Mouse (Mus musculus) urinary bladder, postnatal 10 days (tissue): Measurements from ENCODE around the gene Rnf32.

Experiments
- DNase-seq: peaks from one replicate; pipeline ENCODE4 v3.0.0; 2022; ENCODE audit warnings: low spot score

Gene Rnf32

DNA sequence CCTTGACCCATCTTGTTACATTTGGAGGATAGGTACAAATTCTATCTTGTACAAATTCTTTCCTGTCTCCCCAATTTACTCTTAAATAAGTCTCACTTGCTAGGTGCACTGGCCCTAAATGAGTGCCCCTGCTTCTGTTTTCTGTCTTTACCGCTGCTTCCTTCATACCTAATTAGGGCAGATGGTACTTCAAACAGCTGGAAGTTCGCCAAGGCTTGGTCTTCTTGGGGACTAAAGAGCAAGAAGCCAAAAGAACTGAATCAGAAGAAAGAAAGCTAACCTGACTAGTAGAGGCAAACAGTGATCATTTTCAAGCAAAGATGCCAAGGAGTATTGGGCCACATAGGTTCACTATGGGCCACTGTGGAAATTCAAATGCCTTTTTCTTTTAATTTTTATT lies 77.6 kb downstream of the Rnf32 start:
- DNase-seq, result no peak

DNA sequence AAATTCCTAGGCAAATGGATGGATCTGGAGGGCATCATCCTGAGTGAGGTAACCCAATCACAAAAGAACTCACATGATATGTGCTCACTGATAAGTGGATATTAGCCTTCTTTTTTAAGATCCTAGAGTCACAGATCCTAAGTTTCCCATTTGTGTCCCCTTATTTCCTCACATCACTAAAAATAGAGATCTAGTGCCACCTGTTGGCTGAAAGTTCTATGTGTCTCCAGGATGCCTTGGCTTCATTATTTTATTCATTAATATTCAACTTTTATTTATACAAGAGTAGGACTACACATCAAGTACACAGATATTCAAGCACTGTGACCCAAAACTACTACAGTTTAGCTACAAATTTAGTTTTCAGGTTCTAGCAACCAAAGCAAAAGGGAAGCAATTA lies 79.0 kb downstream of the Rnf32 start:
- DNase-seq, result no peak
